Mouse (Mus musculus) small intestine, adult 2 months (tissue): ENCODE measurements around the gene Pnkp.

ENCODE experiments used
- CTCF ChIP-seq: fragments of 200-500 bp; IDR thresholded peaks from 2 replicates; pipeline ENCODE4 v1.5.1; 2012; ENCODE audit warnings: low read depth, mild to moderate bottlenecking, control low read depth, inconsistent platforms, low read length, moderate library complexity, mixed read lengths; ENCODE audit not compliant: insufficient replicate concordance, insufficient read length; ENCODE audit errors: extremely low read depth
- POLR2A ChIP-seq: fragments of 200-500 bp; IDR thresholded peaks from 2 replicates; pipeline ENCODE4 v1.6.1; 2012; ENCODE audit warnings: low read depth, mild to moderate bottlenecking, control low read depth, inconsistent platforms, low read length, moderate library complexity

DNA sequence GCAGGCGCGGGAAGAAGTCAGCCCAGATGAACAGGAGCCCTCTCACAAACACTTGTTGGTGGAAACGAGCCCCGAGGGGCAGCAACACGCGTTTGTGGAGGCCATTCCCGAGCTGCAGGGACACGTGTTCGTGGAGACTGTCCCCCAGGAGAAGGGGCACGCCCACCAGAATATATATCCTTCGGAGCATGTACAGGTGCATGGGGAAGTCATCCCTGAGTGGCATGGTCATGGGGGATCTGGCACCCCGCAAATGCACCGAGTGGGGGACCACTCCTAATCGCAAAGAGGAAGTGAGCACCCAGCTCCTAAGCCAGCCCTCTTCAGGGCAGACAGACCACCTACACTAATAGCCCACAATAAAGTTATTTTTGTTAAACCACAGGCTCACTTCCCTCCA is 16.5 kb upstream of the Pnkp start:
- TF ChIP-seq CTCF (no peak), POLR2A (no peak)
